ENCODE assay signal across 8 mouse cellular contexts in the genomic region with DNA sequence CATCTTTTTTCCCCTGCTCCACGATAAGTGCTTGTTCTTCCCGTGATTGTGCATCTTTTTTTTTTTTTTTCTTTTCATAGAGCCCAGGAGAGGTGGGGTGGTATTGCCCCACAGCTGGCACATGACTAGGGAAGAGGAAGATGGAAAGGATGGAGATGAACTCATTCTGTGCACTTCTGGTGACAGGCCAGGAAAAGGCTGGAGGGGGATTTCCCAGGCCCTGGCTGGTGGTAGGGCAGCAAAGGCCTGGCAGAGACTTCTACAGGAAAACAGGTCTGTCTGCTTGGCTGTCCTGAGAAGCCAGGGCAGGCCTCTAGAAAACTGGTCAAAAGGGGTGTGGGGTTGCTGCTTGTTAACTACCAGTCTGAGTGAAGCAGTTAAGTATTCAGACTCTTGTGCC. TPM values are rescaled to one million over a fixed set of nuclear protein-coding genes. Genes with fewer than 3 reads are reported as not detected.
A peak's percentile ranks its signal among the peaks of the same experiment; 100 is the strongest.
DNase-seq lines count a peak whose midpoint lies in the region; ATAC-seq lines count a peak whose summit lies in the region.

No protein-coding gene starts in this region.

- no peak overlapping the region for H3K27ac ChIP-seq in embryonic facial prominence, embryonic 12.5 days
- H3K27ac ChIP-seq in hindbrain, embryonic 11.5 days (ENCODE audit: low read depth, low read length), result no peak overlapping the region
- no peak overlapping the region for H3K27ac ChIP-seq in limb, embryonic 15.5 days
- H3K27ac ChIP-seq in neural tube, embryonic 12.5 days, result no peak overlapping the region

- H3K4me2 ChIP-seq in embryonic facial prominence, embryonic 12.5 days (replicated peaks), result peak overlapping the region; percentile 65
- peak overlapping the region; percentile 81 for H3K4me2 ChIP-seq in hindbrain, embryonic 11.5 days (replicated peaks; ENCODE audit: low read depth, low read length)
- peak overlapping the region; percentile 81 for H3K4me2 ChIP-seq in limb, embryonic 15.5 days
- peak overlapping the region; percentile 81 for H3K4me2 ChIP-seq in neural tube, embryonic 12.5 days (replicated peaks)

- peak; percentile 45 for DNase-seq in urinary bladder, postnatal 14 days (ENCODE audit: low spot score)
- DNase-seq in urinary bladder, adult 2 months (ENCODE audit: low spot score), result no peak
- no peak for DNase-seq in hindbrain, embryonic 11.5 days (ENCODE audit: low spot score)
- DNase-seq in urinary bladder, postnatal 4 days (ENCODE audit: low spot score in 2 of 2), result no peak
- no peak for DNase-seq in right cerebral cortex, postnatal 36 days (ENCODE audit: low spot score in 2 of 2)

- ATAC-seq in embryonic facial prominence, embryonic 12.5 days (ENCODE audit: insufficient number of reproducible peaks, insufficient read depth, low FRiP score, low TSS enrichment), result no peak
- no peak for ATAC-seq in hindbrain, embryonic 11.5 days (ENCODE audit: low FRiP score)
- ATAC-seq in limb, embryonic 15.5 days (ENCODE audit: insufficient number of reproducible peaks, low FRiP score, low TSS enrichment, low read depth), result no peak
- no peak for ATAC-seq in neural tube, embryonic 12.5 days (ENCODE audit: low FRiP score, low read depth)

- no peaks in the 10 kb centered on the region for H3K36me3 ChIP-seq in embryonic facial prominence, embryonic 12.5 days
- H3K36me3 ChIP-seq in hindbrain, embryonic 11.5 days (ENCODE audit: control insufficient read depth, insufficient read depth, low read length), result no peaks in the 10 kb centered on the region
- 0 out of 2 replicates have a peak, but pooled peaks cover 3% of the 10 kb centered on the region for H3K36me3 ChIP-seq in limb, embryonic 15.5 days
- peaks cover 5% of the 10 kb centered on the region; the same call in 1 of the 2 replicates for H3K36me3 ChIP-seq in neural tube, embryonic 12.5 days

- H3K9ac ChIP-seq in embryonic facial prominence, embryonic 12.5 days, result peak overlapping the region; percentile 98
- peak overlapping the region; percentile 97 for H3K9ac ChIP-seq in hindbrain, embryonic 11.5 days (ENCODE audit: low read depth, low read length)
- H3K9ac ChIP-seq in limb, embryonic 15.5 days, result 0 out of 2 replicates have a peak overlapping the region, but pooled peaks have one; percentile 2
- peak overlapping the region; percentile 98 for H3K9ac ChIP-seq in neural tube, embryonic 12.5 days

- H3K9me3 ChIP-seq in embryonic facial prominence, embryonic 12.5 days, result no peaks in the 10 kb centered on the region
- H3K9me3 ChIP-seq in hindbrain, embryonic 11.5 days (ENCODE audit: control insufficient read depth, low read length), result no peaks in the 10 kb centered on the region
- no peaks in the 10 kb centered on the region for H3K9me3 ChIP-seq in limb, embryonic 15.5 days
- no peaks in the 10 kb centered on the region for H3K9me3 ChIP-seq in neural tube, embryonic 12.5 days

- H3K4me3 ChIP-seq in embryonic facial prominence, embryonic 12.5 days, result peak overlapping the region; percentile 91
- H3K4me3 ChIP-seq in hindbrain, embryonic 11.5 days (ENCODE audit: low read depth, low read length), result peak overlapping the region; percentile 78
- H3K4me3 ChIP-seq in limb, embryonic 15.5 days, result peak overlapping the region; percentile 89
- H3K4me3 ChIP-seq in neural tube, embryonic 12.5 days, result peak overlapping the region; percentile 99

- H3K27me3 ChIP-seq in embryonic facial prominence, embryonic 12.5 days, result no peaks in the 10 kb centered on the region
- H3K27me3 ChIP-seq in hindbrain, embryonic 11.5 days (ENCODE audit: control insufficient read depth, insufficient read depth, low read length), result no peaks in the 10 kb centered on the region
- H3K27me3 ChIP-seq in limb, embryonic 15.5 days, result no peaks in the 10 kb centered on the region
- H3K27me3 ChIP-seq in neural tube, embryonic 12.5 days (replicated peaks), result no peaks in the 10 kb centered on the region

- 10% methylated on average over 2 of the region's 2 CpGs for WGBS in embryonic facial prominence, embryonic 12.5 days
- 6% methylated on average over 2 of the region's 2 CpGs for WGBS in hindbrain, embryonic 11.5 days
- WGBS in limb, embryonic 15.5 days, result 4% methylated on average over 2 of the region's 2 CpGs
- 14% methylated on average over 2 of the region's 2 CpGs for WGBS in neural tube, embryonic 12.5 days

- H3K4me1 ChIP-seq in embryonic facial prominence, embryonic 12.5 days, result peaks cover 31% of the 10 kb centered on the region
- H3K4me1 ChIP-seq in hindbrain, embryonic 11.5 days (replicated peaks; ENCODE audit: control insufficient read depth, insufficient read depth, low read length), result peaks cover 8% of the 10 kb centered on the region; the same call in 1 of the 2 replicates
- peaks cover 32% of the 10 kb centered on the region for H3K4me1 ChIP-seq in limb, embryonic 15.5 days
- H3K4me1 ChIP-seq in neural tube, embryonic 12.5 days, result peaks cover 33% of the 10 kb centered on the region

RNA-seq across cellular contexts. Expression of a gene that starts 2.3 kb away (rescaled TPM):
- 74.4 and 89.9 TPM in 2 replicates for polyA plus RNA-seq in urinary bladder, adult 2 months (2012; rRNA removed)
- polyA plus RNA-seq in embryonic facial prominence, embryonic 12.5 days (2016; fragmentation: Nextera tagmentation; extraction: Ambion mirVana), result 79.5 TPM in 2 replicates
- polyA plus RNA-seq in hindbrain, embryonic 11.5 days (2014; fragmentation: Nextera tagmentation; extraction: Ambion mirVana), result 48.3 and 48.7 TPM in 2 replicates
- 21.9 and 28.4 TPM in 2 replicates for polyA plus RNA-seq in limb, embryonic 15.5 days (2015; fragmentation: Nextera tagmentation; extraction: Ambion mirVana)
- 113 and 118 TPM in 2 replicates for polyA plus RNA-seq in neural tube, embryonic 12.5 days (2016; fragmentation: Nextera tagmentation; extraction: Ambion mirVana)

RNA-seq across cellular contexts. Expression of a gene that starts 16.3 kb away (rescaled TPM):
- 6.9 and 7.0 TPM in 2 replicates for polyA plus RNA-seq in urinary bladder, adult 2 months (2012; rRNA removed)
- polyA plus RNA-seq in embryonic facial prominence, embryonic 12.5 days (2016; fragmentation: Nextera tagmentation; extraction: Ambion mirVana), result 7.8 and 8.1 TPM in 2 replicates
- 2.9 and 4.6 TPM in 2 replicates for polyA plus RNA-seq in hindbrain, embryonic 11.5 days (2014; fragmentation: Nextera tagmentation; extraction: Ambion mirVana)
- 5.6 and 6.2 TPM in 2 replicates for polyA plus RNA-seq in limb, embryonic 15.5 days (2015; fragmentation: Nextera tagmentation; extraction: Ambion mirVana)
- polyA plus RNA-seq in neural tube, embryonic 12.5 days (2016; fragmentation: Nextera tagmentation; extraction: Ambion mirVana), result 6.3 and 6.8 TPM in 2 replicates

Comparison
In these comparisons a context has a peak if more than half of its experiments do, and no peak if none do; other contexts are left out.
1. H3K9ac ChIP-seq: peak in every context shown above with its lines; median percentile 98 in embryonic facial prominence, embryonic 12.5 days; 98 in neural tube, embryonic 12.5 days; 97 in hindbrain, embryonic 11.5 days; 2 in limb, embryonic 15.5 days.